Mouse (Mus musculus) frontal cortex, adult (tissue): ENCODE measurements at regions not wholly inside any gene's neighbourhood (a gene's known extent, or its start where the extent isn't known, plus 50 kb on each side); places are given as distances from the start of the nearest gene placed in this dataset.

ENCODE experiments used
- ATAC-seq: cut with Nextera tagmentation; 2 replicates; pipeline ENCODE4 v1.9.2; 2017; ENCODE audit warnings: mild to moderate bottlenecking, moderate library complexity, mixed read lengths; ENCODE audit not compliant: low TSS enrichment

DNA sequence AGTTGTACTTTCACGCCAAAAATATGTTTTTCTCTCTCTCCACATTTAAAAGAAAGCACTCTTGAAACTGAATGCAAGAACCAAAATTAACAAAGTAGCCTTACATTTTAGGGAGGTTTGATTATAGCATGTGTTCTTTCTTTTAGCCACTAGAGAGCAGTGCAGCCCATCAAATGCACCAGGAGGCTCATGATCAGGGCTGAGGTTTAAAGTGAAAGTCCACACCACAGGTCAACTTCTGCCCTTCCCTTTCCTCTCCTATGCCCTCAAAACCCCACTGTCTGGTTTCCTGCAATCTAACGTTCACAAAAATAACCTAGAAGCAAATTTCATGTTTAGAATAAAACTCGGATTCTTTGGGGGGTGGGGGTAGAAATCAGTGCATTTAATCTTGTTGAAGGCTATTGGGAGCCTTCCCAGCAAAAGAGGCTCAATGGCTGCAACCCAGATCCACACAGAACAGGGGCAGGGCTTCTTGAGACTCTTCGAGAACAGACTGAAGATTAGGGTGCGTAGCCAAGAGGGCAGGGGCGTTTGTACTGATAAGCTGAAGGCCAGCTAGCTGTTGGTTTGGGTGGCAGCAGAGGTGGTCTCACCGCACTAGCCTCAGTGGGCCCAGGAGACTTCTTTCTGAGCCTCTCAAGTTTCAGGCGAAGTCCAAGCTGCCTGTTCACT, 59.3 kb upstream of the Zfp770 start:
- peak; percentile 88 for ATAC-seq

DNA sequence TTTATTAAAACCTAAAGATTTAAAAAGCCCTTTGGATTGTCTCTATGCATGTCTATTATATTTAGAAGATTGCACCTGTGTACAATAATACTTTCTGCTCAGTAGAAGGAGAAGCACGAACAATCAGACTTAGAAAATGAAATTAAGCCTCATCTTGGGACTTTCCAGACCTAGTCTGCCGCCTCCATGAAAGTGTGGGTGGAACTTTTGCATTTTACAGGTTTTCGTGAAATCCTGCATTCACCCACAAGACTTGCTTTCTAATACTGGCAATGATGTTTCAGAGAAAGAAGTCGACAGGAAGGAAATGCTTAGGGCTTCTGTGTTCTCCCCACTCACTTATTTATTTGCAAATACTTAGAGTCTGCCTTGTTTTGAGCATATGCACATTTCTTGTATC, 58.3 kb upstream of the Zfp770 start:
- peak; percentile 56 for ATAC-seq
